ENCODE assay signal across 8 mouse cellular contexts in genomic region chr9:54764561-54765217, GRCm38 (mm10). TPM values are rescaled to one million over a fixed set of nuclear protein-coding genes. Genes with fewer than 3 reads are reported as not detected.
A peak's percentile ranks its signal among the peaks of the same experiment; 100 is the strongest.
DNase-seq lines count a peak whose midpoint lies in the region; ATAC-seq lines count a peak whose summit lies in the region.

Gene Crabp1, plus strand, starts transcription at chr9:54764748.

- no peaks in the 10 kb centered on the region for H3K36me3 ChIP-seq in lung, embryonic 16.5 days (ENCODE audit: control insufficient read depth, insufficient read depth, low read length)
- H3K36me3 ChIP-seq in hindbrain, embryonic 10.5 days, result peaks cover 14% of the 10 kb centered on the region; the same call in 1 of the 2 replicates
- H3K36me3 ChIP-seq in midbrain, embryonic 14.5 days (ENCODE audit: control insufficient read depth, insufficient read depth, low read length), result no peaks in the 10 kb centered on the region

- H3K9ac ChIP-seq in lung, embryonic 16.5 days (ENCODE audit: low read length), result peak within 1 kb of the TSS; percentile 40
- peak within 1 kb of the TSS; percentile 20 for H3K9ac ChIP-seq in midbrain, embryonic 14.5 days (replicated peaks; ENCODE audit: low read length)

- H3K27ac ChIP-seq in lung, embryonic 16.5 days (ENCODE audit: low read length), result no peak within 1 kb of the TSS
- peak within 1 kb of the TSS; percentile 85 for H3K27ac ChIP-seq in hindbrain, embryonic 10.5 days
- no peak within 1 kb of the TSS for H3K27ac ChIP-seq in midbrain, embryonic 14.5 days (replicated peaks; ENCODE audit: low read depth, low read length)

- WGBS in lung, embryonic 16.5 days, result 1% methylated on average over 40 of the region's 45 CpGs
- WGBS in hindbrain, embryonic 10.5 days, result under 1% methylated on average over 44 of the region's 45 CpGs
- under 1% methylated on average over 43 of the region's 45 CpGs for WGBS in midbrain, embryonic 14.5 days

- H3K4me2 ChIP-seq in lung, embryonic 16.5 days (ENCODE audit: low read depth, low read length), result peak within 1 kb of the TSS; percentile 66
- peak within 1 kb of the TSS; percentile 59 for H3K4me2 ChIP-seq in midbrain, embryonic 14.5 days (ENCODE audit: low read length)

- H3K4me1 ChIP-seq in lung, embryonic 16.5 days (replicated peaks; ENCODE audit: control insufficient read depth, insufficient read depth, low read length), result peaks cover 15% of the 10 kb centered on the region
- H3K4me1 ChIP-seq in hindbrain, embryonic 10.5 days (replicated peaks), result peaks cover 73% of the 10 kb centered on the region
- peaks cover 16% of the 10 kb centered on the region for H3K4me1 ChIP-seq in midbrain, embryonic 14.5 days (ENCODE audit: control insufficient read depth, insufficient read depth, low read length)

- H3K4me3 ChIP-seq in lung, embryonic 16.5 days (ENCODE audit: low read length), result peak within 1 kb of the TSS; percentile 43
- H3K4me3 ChIP-seq in hindbrain, embryonic 10.5 days, result peak within 1 kb of the TSS; percentile 62
- peak within 1 kb of the TSS; percentile 37 for H3K4me3 ChIP-seq in midbrain, embryonic 14.5 days (replicated peaks; ENCODE audit: low read depth, low read length)

- H3K9me3 ChIP-seq in lung, embryonic 16.5 days (ENCODE audit: control insufficient read depth, low read length), result no peaks in the 10 kb centered on the region
- no peaks in the 10 kb centered on the region for H3K9me3 ChIP-seq in hindbrain, embryonic 10.5 days
- H3K9me3 ChIP-seq in midbrain, embryonic 14.5 days (ENCODE audit: control insufficient read depth, low read length), result no peaks in the 10 kb centered on the region

- peaks cover 42% of the 10 kb centered on the region for H3K27me3 ChIP-seq in lung, embryonic 16.5 days (ENCODE audit: control insufficient read depth, insufficient read depth, low read depth, low read length)
- H3K27me3 ChIP-seq in hindbrain, embryonic 10.5 days (ENCODE audit: insufficient read depth, poor library complexity, severe bottlenecking), result peaks cover 64% of the 10 kb centered on the region
- peaks cover 43% of the 10 kb centered on the region for H3K27me3 ChIP-seq in midbrain, embryonic 14.5 days (ENCODE audit: control insufficient read depth, insufficient read depth, low read length)

- no peak for DNase-seq in adrenal gland, adult 2 months
- DNase-seq in adrenal gland, adult 18-20 months (ENCODE audit: low spot score in 2 of 2), result no peak
- no peak for DNase-seq in lung, postnatal 14 days
- peak; percentile 74 for DNase-seq in hindbrain, embryonic 10.5 days (ENCODE audit: low spot score)
- DNase-seq in midbrain, embryonic 14.5 days, result peak; percentile 49
- no peak for DNase-seq in layer of hippocampus, postnatal 14 days (ENCODE audit: low spot score in 2 of 2)

- ATAC-seq in lung, embryonic 16.5 days (ENCODE audit: low read depth), result peak; percentile 56
- ATAC-seq in midbrain, embryonic 14.5 days (ENCODE audit: low FRiP score, low TSS enrichment), result no peak
- ATAC-seq in inflammation-experienced regulatory T-cells, adult 6 months, result no peak

RNA-seq across cellular contexts. Expression of gene Crabp1, which starts in this region (rescaled TPM):
- total RNA-seq in adrenal gland, adult 2 months (2021), result 10 to 100 TPM in 1 of 2 experiments, 1 to 10 TPM in 1; 9.1 to 13.6 TPM
- polyA plus RNA-seq in adrenal gland, adult 2 months (2012; rRNA removed), result 19.9 and 30.1 TPM in 2 replicates
- 10 to 100 TPM in 1 of 2 experiments, 1 to 10 TPM in 1; 9.8 to 13.7 TPM for total RNA-seq in adrenal gland, adult 18-20 months (2021)
- polyA plus RNA-seq in lung, embryonic 16.5 days (2015; fragmentation: Nextera tagmentation; extraction: Ambion mirVana), result 14.9 and 15.4 TPM in 2 replicates
- polyA plus RNA-seq in hindbrain, embryonic 10.5 days (2016; fragmentation: Nextera tagmentation; extraction: Ambion mirVana), result 1,866 and 1,915 TPM in 2 replicates
- polyA plus RNA-seq in midbrain, embryonic 14.5 days (2014; fragmentation: Nextera tagmentation; extraction: Ambion mirVana), result 34.8 and 35.1 TPM in 2 replicates
- not detected for polyA plus RNA-seq in inflammation-experienced regulatory T-cells, adult 6 months (2017; shearing (Covaris generic))
- total RNA-seq in layer of hippocampus, postnatal 14 days (2021), result 1 to 10 TPM; 3.6 to 4.4 TPM

Comparison
In these comparisons a context has a peak if more than half of its experiments do, and no peak if none do; other contexts are left out.
1. RNA of gene Crabp1 (polyA plus RNA-seq): 1,866 to 1,915 TPM in hindbrain, embryonic 10.5 days; 34.8 to 35.1 TPM in midbrain, embryonic 14.5 days, 19.9 to 30.1 TPM in adrenal gland, adult 2 months, 14.9 to 15.4 TPM in lung, embryonic 16.5 days and not detected in inflammation-experienced regulatory T-cells, adult 6 months; every median in the first group is over 10 times any median in the second.
2. DNase-seq: peak in hindbrain, embryonic 10.5 days (single experiment) and midbrain, embryonic 14.5 days (single experiment); none in adrenal gland, adult 2 months (single experiment), adrenal gland, adult 18-20 months (0 of 2), lung, postnatal 14 days (single experiment) and layer of hippocampus, postnatal 14 days (0 of 2).
3. Peak in every context shown above with its lines, with median percentiles within 50 percentile points of each other: H3K4me3 ChIP-seq.